Mouse (Mus musculus) liver, embryonic 11.5 days (tissue): ENCODE measurements at regions not wholly inside any gene's neighbourhood (a gene's known extent, or its start where the extent isn't known, plus 50 kb on each side); places are given as distances from the start of the nearest gene placed in this dataset.

ENCODE experiments used
- ATAC-seq: fragments of 200-750 bp; cut with Nextera tagmentation; replicated peaks from 2 replicates; pipeline ENCODE4 v1.8.0; 2017; ENCODE audit warnings: moderate number of reproducible peaks, mild to moderate bottlenecking, moderate TSS enrichment, moderate library complexity; ENCODE audit not compliant: low FRiP score
- DNase-seq: peaks from one replicate; pipeline ENCODE4 v3.0.0-alpha.2; 2017; ENCODE audit warnings: low spot score
- H3K27ac ChIP-seq: fragments of 300-500 bp; sonication (generic); 2 replicates; pipeline ENCODE4 v1.5.1; 2014; ENCODE audit warnings: mild to moderate bottlenecking, low read depth, low read length, control low read depth
- H3K27me3 ChIP-seq: fragments of 300-500 bp; sonication (generic); replicated peaks from 2 replicates; pipeline ENCODE4 v1.6.1; 2014; ENCODE audit warnings: low read length, mixed read lengths; ENCODE audit not compliant: control insufficient read depth, insufficient read depth
- H3K36me3 ChIP-seq: fragments of 300-500 bp; sonication (generic); 2 replicates; pipeline ENCODE4 v1.6.1; 2014; ENCODE audit warnings: mild to moderate bottlenecking, low read length, moderate library complexity, mixed read lengths; ENCODE audit not compliant: control insufficient read depth, insufficient read depth
- H3K4me1 ChIP-seq: fragments of 300-500 bp; sonication (generic); replicated peaks from 2 replicates; pipeline ENCODE4 v1.6.1; 2014; ENCODE audit warnings: low read length, mixed read lengths; ENCODE audit not compliant: control insufficient read depth, insufficient read depth
- H3K4me2 ChIP-seq: fragments of 300-500 bp; sonication (generic); 2 replicates; pipeline ENCODE4 v1.6.1; 2014; ENCODE audit warnings: mild to moderate bottlenecking, control low read depth, moderate library complexity
- H3K4me3 ChIP-seq: fragments of 300-500 bp; sonication (generic); 2 replicates; pipeline ENCODE4 v1.5.1; 2014; ENCODE audit warnings: low read depth, low read length, control low read depth
- H3K9ac ChIP-seq: fragments of 300-500 bp; sonication (generic); 2 replicates; pipeline ENCODE4 v1.6.1; 2014; ENCODE audit warnings: low read depth, low read length, control low read depth
- H3K9me3 ChIP-seq: fragments of 300-500 bp; sonication (generic); 2 replicates; pipeline ENCODE4 v1.6.1; 2016; ENCODE audit warnings: low read length, inconsistent platforms, mixed read lengths; ENCODE audit not compliant: control insufficient read depth
- WGBS: fragments of 180-500 bp; shearing (Covaris S2); extraction: QIAGEN DNeasy Blood & Tissue Kit; methylation state at CpG from one replicate; pipeline ENCODE4 v1.1.7; 2014; 5-methylcytosine and 5-hydroxymethylcytosine counted together

DNA sequence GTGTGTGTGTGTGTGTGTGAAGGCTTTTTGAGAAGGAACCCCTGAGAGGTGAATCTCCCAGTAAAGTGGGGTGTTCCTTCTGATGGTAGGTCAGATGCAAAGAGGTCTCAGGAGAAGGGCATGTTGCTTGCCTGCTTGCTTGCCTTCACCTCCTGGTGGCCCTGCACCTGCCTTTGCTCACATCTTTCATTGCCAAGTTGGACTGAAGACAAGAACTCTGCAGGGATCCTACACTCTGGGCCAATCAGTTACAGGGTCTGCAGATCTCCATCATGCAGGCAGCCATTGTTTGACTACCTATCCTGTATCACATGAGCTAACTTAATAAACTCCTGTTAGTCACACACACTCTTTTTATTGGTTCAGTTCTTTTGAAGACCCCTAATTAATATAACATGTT is 148.4 kb downstream of the Sox11 start:
- no peak for ATAC-seq
- Histone ChIP-seq H3K27ac (no peak overlapping the region), H3K9ac (no peak overlapping the region), H3K27me3 (no peaks in the 10 kb centered on the region), H3K4me1 (no peaks in the 10 kb centered on the region), H3K36me3 (no peaks in the 10 kb centered on the region), H3K4me3 (no peak overlapping the region), H3K4me2 (no peak overlapping the region), H3K9me3 (no peaks in the 10 kb centered on the region)
- no peak for DNase-seq

DNA sequence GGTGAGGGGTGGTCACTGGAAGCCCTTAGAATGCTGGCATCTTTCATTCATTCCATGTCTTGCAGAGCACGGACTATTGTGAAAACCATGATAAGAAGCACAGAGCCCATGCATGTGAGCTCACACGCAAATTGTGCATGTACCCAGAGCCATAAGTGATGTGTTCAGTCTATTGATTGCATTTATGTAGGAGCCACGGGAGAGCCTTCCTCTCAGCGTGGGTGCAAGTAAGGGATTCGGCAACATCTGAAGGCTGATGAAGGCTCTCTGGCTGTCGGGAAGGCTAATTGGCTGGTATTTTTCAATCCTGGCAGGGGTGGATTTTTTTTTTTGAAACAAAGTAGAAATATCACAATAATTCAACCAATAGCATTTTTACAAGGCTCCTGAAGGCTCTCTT is 150.5 kb downstream of the Sox11 start:
- Histone ChIP-seq H3K4me1 (no peaks in the 10 kb centered on the region), H3K4me2 (no peak overlapping the region), H3K9me3 (no peaks in the 10 kb centered on the region), H3K27ac (no peak overlapping the region), H3K27me3 (no peaks in the 10 kb centered on the region), H3K9ac (no peak overlapping the region), H3K4me3 (no peak overlapping the region), H3K36me3 (no peaks in the 10 kb centered on the region)
- ATAC-seq: no peak
- DNase-seq: no peak
- 87% methylated on average over 6 of the region's 6 CpGs for WGBS

GRCm38 (mm10) chr12:27187480-27187879 is 154.9 kb downstream of the Sox11 start:
- Histone ChIP-seq H3K36me3 (no peaks in the 10 kb centered on the region), H3K27ac (no peak overlapping the region), H3K9me3 (no peaks in the 10 kb centered on the region), H3K4me2 (no peak overlapping the region), H3K4me3 (no peak overlapping the region), H3K27me3 (no peaks in the 10 kb centered on the region), H3K4me1 (peaks cover 6% of the 10 kb centered on the region; the same call in 1 of the 2 replicates), H3K9ac (no peak overlapping the region)
- WGBS: 68% methylated on average over 3 of the region's 3 CpGs
- DNase-seq (no peak), ATAC-seq (no peak)

GRCm38 (mm10) chr12:27182397-27183375 is 159.7 kb downstream of the Sox11 start:
- DNase-seq: no peak
- no peak overlapping the region for H3K4me3 ChIP-seq
- no peak overlapping the region for H3K9ac ChIP-seq

GRCm38 (mm10) chr12:27173561-27173960 is 168.8 kb downstream of the Sox11 start:
- no peak overlapping the region for H3K4me2 ChIP-seq
- no peaks in the 10 kb centered on the region for H3K27me3 ChIP-seq
- no peaks in the 10 kb centered on the region for H3K36me3 ChIP-seq
- no peak overlapping the region for H3K27ac ChIP-seq
- no peak overlapping the region for H3K9ac ChIP-seq
- no peaks in the 10 kb centered on the region for H3K9me3 ChIP-seq
- DNase-seq (no peak), ATAC-seq (no peak)
- WGBS: 84% methylated on average over 4 of the region's 4 CpGs
- H3K4me1 ChIP-seq: no peaks in the 10 kb centered on the region
- no peak overlapping the region for H3K4me3 ChIP-seq

More at GRCm38 (mm10) chr12:27182397-27183375, 159.7 kb downstream of the Sox11 start:
- no peak for ATAC-seq
- H3K4me1 ChIP-seq: peaks cover 6% of the 10 kb centered on the region; the same call in 1 of the 2 replicates
- H3K36me3 ChIP-seq: no peaks in the 10 kb centered on the region
- H3K9me3 ChIP-seq: no peaks in the 10 kb centered on the region
- H3K27me3 ChIP-seq: no peaks in the 10 kb centered on the region
- no peak overlapping the region; the same call in 1 of the 2 replicates for H3K27ac ChIP-seq
- 48% methylated on average over 5 of the region's 5 CpGs for WGBS
- no peak overlapping the region for H3K4me2 ChIP-seq

GRCm38 (mm10) chr12:27173151-27173550 is 169.2 kb downstream of the Sox11 start:
- no peaks in the 10 kb centered on the region for H3K36me3 ChIP-seq
- H3K27ac ChIP-seq: no peak overlapping the region
- no peaks in the 10 kb centered on the region for H3K9me3 ChIP-seq
- H3K4me1 ChIP-seq: no peaks in the 10 kb centered on the region
- 81% methylated on average over 4 of the region's 4 CpGs for WGBS
- no peak overlapping the region for H3K4me2 ChIP-seq
- H3K27me3 ChIP-seq: no peaks in the 10 kb centered on the region
- H3K9ac ChIP-seq: no peak overlapping the region
- H3K4me3 ChIP-seq: no peak overlapping the region
- DNase-seq (no peak), ATAC-seq (no peak)

DNA sequence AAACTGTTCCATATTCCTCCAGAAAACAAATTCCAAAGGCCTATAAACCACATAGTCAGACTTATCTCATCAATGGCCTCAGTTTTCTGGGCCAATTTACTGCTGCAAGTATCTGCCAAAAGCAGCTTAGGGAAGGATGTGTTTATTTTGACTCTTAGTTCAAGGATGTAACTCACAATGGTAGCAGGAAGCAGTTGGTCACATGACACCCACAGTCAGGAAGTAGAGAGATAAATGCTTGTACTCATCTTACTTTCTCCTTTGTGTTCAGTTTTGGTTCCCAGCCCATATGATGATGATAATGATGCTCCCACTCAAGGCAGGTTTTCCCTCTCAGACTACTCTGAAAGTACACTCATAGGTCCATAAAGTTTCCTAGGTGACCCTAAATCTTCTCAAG is 170.8 kb downstream of the Sox11 start:
- Histone ChIP-seq H3K4me2 (no peak overlapping the region), H3K4me3 (no peak overlapping the region), H3K9me3 (no peaks in the 10 kb centered on the region), H3K4me1 (no peaks in the 10 kb centered on the region), H3K36me3 (no peaks in the 10 kb centered on the region), H3K27me3 (no peaks in the 10 kb centered on the region), H3K9ac (no peak overlapping the region), H3K27ac (no peak overlapping the region)
- no peak for DNase-seq
- no peak for ATAC-seq

DNA sequence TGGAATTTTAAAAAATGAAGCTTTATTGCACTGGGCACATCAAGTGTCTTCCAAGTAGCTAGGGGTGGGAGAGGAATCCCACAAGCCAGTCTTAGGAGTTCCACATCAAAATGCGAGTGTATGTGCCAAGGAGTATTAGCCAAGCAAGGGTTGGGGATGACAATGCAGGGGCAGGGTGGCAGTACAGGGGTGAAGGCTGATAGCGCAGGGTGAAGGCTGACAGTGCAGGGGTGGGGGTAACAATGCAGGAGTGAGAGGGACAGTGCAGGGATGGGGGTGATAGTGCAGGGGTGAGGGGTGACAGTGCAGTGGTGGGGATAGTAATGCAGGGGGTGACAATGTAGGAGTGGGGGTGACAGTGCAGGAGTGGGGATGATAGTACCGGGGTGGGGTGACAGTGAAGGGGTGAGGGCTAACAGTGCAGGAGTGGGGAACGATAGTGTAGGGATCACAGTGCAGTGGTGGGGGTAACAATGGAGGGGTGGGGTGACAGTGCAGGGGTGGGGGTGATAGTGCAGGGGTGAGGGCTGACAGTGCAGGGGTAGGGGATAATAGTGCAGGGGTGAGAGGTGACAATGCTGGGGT is 177.4 kb downstream of the Sox11 start:
- no peak for DNase-seq
- H3K4me1 ChIP-seq: no peaks in the 10 kb centered on the region
- H3K9ac ChIP-seq: no peak overlapping the region
- H3K36me3 ChIP-seq: no peaks in the 10 kb centered on the region
- no peak overlapping the region for H3K4me2 ChIP-seq
- H3K4me3 ChIP-seq: no peak overlapping the region
- H3K9me3 ChIP-seq: no peaks in the 10 kb centered on the region
- no peaks in the 10 kb centered on the region for H3K27me3 ChIP-seq
- 85% methylated on average over 4 of the region's 4 CpGs for WGBS
- no peak overlapping the region for H3K27ac ChIP-seq
- no peak for ATAC-seq
